Mouse (Mus musculus): ENCODE measurements around the gene Chst11.

DNA sequence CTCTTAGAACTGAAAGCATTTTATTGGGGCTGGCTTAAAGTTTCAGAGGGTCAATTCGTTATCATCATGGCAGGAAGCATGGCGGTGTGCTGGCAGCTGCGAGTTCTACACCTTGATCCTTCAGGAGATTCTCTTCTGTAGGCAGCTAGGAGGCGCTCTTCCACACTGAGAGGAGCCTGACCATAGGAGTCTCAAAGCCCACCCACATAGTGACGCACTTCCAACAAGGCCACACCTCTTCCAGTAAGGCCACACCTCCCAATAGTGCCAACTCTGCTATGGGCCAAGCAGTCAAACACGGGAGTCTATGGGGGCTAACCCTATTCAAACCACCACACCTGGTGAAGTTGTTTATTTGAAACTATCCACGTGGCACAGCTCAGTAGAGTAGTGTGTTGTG lies 24.0 kb upstream of the Chst11 start:
- TF ChIP-seq POLR2A (IDR thresholded peaks at IDR 0.05; ENCODE audit: insufficient read length, low read depth): no peak
- TF ChIP-seq MYOD1 (IDR thresholded peaks at IDR 0.05; ENCODE audit: control insufficient read depth in 1 of 3, insufficient read length in 2 of 3, low read depth in 2 of 3): no peak

Data from myocyte (in vitro differentiated cells).